Mouse (Mus musculus) T-helper 1 cell (primary cell): ENCODE results near the gene Ak2.

Source experiments
- in situ Hi-C: fragments of 300-600 bp; cut with MboI, MseI; formaldehyde crosslinking; loops from one replicate; pipeline ENCODE4 v1.15.1; 2025; ENCODE audit warnings: high pct_unique_total_duplicates

The Ak2 gene

GRCm38 (mm10) chr4:129011604-129012121 is 19.9 kb downstream of the Ak2 start:
- in situ Hi-C loops = no loop called here

GRCm38 (mm10) chr4:129013151-129013864 is 21.6 kb downstream of the Ak2 start:
- in situ Hi-C loops = no loop called here

- in situ Hi-C loops = no loop called here
Observed at GRCm38 (mm10) chr4:129016329-129016728, 24.6 kb downstream of the Ak2 start.

- in situ Hi-C loops = no loop called here
Observed at GRCm38 (mm10) chr4:129017150-129017549, 25.4 kb downstream of the Ak2 start.

GRCm38 (mm10) chr4:129018788-129019435 is 27.2 kb downstream of the Ak2 start:
- in situ Hi-C loops = no loop called here

- in situ Hi-C loops = no loop called here
Observed at GRCm38 (mm10) chr4:129019788-129020187, 28.0 kb downstream of the Ak2 start.

- in situ Hi-C loops = no loop called here
Observed at GRCm38 (mm10) chr4:129020454-129020853, 28.7 kb downstream of the Ak2 start.

GRCm38 (mm10) chr4:129021426-129021825 is 29.7 kb downstream of the Ak2 start:
- in situ Hi-C loops = no loop called here

- in situ Hi-C loops = no loop called here
Observed at GRCm38 (mm10) chr4:129021886-129022285, 30.1 kb downstream of the Ak2 start.

- in situ Hi-C loops = no loop called here
Observed at GRCm38 (mm10) chr4:129023884-129024283, 32.1 kb downstream of the Ak2 start.

GRCm38 (mm10) chr4:129024775-129025174 is 33.0 kb downstream of the Ak2 start:
- in situ Hi-C loops = no loop called here

- in situ Hi-C loops = no loop called here
Observed at GRCm38 (mm10) chr4:129025707-129026106, 33.9 kb downstream of the Ak2 start.

GRCm38 (mm10) chr4:129030746-129031145 is 39.0 kb downstream of the Ak2 start:
- in situ Hi-C loops = no loop called here

- in situ Hi-C loops = no loop called here
Observed at GRCm38 (mm10) chr4:129031408-129031965, 39.7 kb downstream of the Ak2 start.

- in situ Hi-C loops = no loop called here
Observed at GRCm38 (mm10) chr4:129032133-129032962, 40.6 kb downstream of the Ak2 start.

GRCm38 (mm10) chr4:129032963-129033951 is 41.5 kb downstream of the Ak2 start:
- in situ Hi-C loops = no loop called here

- in situ Hi-C loops = no loop called here
Observed at GRCm38 (mm10) chr4:129034224-129034623, 42.5 kb downstream of the Ak2 start.

GRCm38 (mm10) chr4:129034706-129035660 is 43.2 kb downstream of the Ak2 start:
- in situ Hi-C loops = no loop called here

GRCm38 (mm10) chr4:129035851-129036445 is 44.2 kb downstream of the Ak2 start:
- in situ Hi-C loops = no loop called here
